Mouse (Mus musculus): ENCODE measurements around the gene Slc5a3. TPM values are rescaled to one million over a fixed set of nuclear protein-coding genes. Genes with fewer than 3 reads are reported as not detected.
A peak's percentile ranks its signal among the peaks of the same experiment; 100 is the strongest.
"Not testable (repeated sequence)": the region's sequence is repeated elsewhere in the genome, so short reads cannot be mapped to it uniquely, and the experiment has no call there.

The Slc5a3 gene
- total RNA-seq, 2 experiments from 2014 or later = 13.8 to 15.1 TPM

DNA sequence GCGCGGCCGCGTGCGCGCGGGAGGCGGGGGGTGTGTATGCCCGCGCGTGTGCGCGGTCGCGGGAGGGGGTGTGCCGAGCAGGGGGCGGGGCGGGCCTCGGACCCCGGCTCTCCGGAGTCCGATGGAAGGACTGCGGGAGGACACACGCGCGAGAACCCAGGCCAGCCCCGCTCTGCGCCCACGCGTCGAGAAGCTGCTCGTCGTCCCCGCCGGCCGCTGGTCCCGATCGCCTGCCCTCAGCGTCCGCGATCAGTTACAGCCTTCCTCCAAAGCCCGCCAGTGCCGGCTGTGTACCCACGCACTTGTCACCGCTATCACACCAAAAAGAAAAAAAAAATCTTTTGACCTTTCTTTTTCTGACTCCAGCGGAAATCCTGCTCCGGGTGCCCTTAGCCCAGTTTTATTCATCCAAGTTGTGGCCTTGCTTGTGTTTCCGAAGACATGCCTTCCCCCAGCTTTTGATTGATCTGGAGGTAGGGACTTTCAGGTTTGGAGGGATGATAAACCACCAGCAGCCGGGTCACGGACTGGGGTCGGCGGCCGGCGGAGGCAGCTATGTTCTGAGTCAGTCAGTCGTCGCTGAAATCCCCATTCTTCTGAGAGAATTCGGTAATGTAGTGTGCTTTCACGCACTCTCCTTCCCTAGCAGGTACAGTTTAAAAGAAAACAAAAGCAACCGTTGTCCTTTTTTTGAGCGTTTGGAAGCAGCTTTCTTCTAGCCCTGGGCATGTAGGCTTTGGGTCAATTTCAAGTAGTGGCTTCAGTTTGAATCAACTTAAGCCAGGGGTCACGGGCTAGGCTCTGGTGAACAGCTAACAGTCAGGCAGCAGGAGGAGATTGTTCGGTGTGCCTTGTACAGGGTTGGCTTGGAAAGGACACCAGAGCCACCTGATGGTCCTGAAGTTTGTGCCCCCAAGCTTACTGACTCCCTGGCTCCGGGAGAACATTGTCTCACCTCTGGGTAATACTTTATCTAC, 810 bp downstream of the Slc5a3 start:
- DNase-seq (ENCODE audit: low spot score in 2 of 2) = peak; percentile 4 to 12
- intact Hi-C loops (cut with DNase I) = loop anchor here (2.0 to 5.0 kb wide), 4 partner anchors 97 to 228 kb away; no protein-coding TSS in a partner anchor

DNA sequence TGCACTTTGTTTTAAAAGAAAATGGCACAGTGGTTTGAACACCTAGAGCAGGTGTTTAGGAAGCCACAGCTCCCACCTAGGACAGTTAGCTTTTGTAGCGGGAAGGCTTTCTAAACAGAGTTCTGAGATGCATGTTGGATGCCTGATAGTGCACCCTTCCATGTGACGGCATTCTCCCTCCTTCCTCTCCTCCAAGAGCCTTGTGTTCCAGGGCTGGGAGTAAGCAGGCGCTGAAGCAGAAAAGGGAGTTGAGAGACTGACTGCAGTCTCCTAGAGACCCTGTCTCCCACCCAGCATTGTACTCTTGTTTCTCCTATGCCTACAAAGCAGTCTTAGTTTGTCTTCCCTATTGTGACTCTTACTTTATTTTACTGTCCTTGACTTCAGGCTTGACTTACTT, 2.1 kb downstream of the Slc5a3 start:
- intact Hi-C loops (cut with DNase I) = no loop called here
- DNase-seq (ENCODE audit: low spot score in 2 of 2) = no peak

DNA sequence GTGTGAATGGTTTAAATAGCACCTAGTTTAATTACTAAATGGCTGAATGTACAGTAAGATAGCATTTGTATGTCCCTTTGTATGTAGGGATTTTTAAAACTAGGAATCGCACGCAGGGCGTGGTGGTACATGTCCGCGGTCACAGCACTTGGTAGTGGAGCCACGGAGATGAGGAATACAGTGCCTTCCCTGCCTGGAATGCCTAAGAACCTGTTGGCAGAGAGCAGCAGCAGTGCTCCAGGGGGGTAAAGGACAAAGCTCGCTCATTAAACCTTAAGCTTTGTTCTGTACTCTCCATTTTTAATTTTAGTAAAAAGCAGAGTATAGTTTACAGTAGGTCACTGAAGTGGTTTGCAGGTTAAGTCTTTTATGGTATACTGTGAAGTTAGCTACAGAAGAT, 3.5 kb downstream of the Slc5a3 start:
- intact Hi-C loops (cut with DNase I) = no loop called here
- no peak for DNase-seq (ENCODE audit: low spot score in 2 of 2)

DNA sequence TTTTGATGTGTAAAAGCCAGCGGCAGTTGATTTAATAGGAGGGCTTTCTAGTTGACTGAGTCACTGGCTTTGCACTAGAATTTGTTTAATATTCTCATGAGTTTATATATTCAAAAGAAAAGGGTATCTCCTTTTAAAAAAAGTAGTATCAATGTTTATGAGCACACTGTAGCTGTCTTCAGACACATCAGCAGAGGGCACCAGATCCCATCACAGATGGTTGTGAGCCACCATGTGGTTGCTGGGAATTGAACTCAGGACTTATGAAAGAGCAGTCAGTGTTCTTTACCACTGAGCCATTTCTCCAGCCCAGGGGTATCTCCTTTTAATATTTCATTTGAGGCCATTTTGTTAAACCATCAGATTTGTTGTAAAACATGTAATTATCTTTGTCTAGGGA, 4.7 kb downstream of the Slc5a3 start:
- no peak for DNase-seq (ENCODE audit: low spot score in 2 of 2)
- intact Hi-C loops (cut with DNase I) = no loop called here

DNA sequence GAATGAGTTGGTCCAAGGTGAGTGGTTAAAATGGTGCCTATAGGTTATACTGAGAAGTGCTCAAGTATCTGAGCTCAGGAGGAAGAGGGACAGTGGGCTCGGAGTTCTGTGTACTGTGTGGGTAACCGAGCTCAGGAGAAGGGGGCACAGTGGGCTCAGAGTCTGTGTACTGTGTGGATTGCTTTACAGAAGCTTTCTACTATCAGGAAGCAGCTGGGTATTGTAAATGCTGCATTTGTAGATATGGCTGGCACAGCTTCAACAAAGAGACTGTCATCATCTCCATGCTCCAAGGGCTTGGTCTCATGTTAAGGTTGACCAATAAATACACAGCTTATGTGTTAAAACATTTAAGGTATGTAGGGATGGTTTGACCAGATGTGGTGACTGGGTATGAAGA, 6.7 kb downstream of the Slc5a3 start:
- intact Hi-C loops (cut with DNase I) = no loop called here
- no peak for DNase-seq (ENCODE audit: low spot score in 2 of 2)

DNA sequence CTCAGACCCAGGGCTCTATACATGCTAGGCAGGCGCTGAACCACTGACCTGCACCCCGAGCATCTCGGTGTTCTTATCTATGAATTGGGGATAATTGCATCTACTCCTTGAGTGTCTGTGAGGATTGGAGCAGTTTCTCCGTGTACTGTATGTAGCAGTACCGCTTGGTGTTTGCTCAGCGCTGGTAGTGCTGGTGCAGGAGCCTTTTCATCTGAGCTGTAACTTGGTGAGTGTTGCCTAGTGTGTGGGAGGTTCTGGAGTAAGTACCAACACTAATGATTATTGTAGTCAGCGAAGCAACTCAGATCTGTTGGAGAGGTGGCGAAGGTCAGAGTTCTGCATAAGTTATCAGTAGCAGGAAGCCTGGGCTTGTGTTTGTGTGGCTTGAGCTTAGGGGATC, 12.2 kb downstream of the Slc5a3 start:
- no peak for DNase-seq (ENCODE audit: low spot score in 2 of 2)
- intact Hi-C loops (cut with DNase I) = no loop called here

DNA sequence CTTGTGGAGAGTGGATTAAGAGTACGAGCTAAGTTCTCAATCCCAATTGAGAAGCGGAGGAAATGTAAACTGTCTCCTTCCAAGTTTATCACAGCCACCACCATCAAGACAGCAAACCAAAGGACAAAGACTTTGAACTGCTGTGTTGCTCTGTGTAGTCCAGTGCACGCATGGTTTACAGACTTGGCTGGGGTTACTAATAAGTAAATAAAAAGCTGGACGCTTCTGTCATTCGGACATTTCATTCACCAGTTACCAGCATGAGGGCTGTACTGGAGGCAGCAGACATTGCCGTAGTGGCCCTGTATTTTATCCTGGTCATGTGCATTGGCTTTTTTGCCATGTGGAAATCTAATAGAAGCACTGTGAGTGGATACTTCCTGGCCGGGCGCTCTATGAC, 18.7 kb downstream of the Slc5a3 start:
- DNase-seq (ENCODE audit: low spot score in 2 of 2) = no peak
- intact Hi-C loops (cut with DNase I) = no loop called here

DNA sequence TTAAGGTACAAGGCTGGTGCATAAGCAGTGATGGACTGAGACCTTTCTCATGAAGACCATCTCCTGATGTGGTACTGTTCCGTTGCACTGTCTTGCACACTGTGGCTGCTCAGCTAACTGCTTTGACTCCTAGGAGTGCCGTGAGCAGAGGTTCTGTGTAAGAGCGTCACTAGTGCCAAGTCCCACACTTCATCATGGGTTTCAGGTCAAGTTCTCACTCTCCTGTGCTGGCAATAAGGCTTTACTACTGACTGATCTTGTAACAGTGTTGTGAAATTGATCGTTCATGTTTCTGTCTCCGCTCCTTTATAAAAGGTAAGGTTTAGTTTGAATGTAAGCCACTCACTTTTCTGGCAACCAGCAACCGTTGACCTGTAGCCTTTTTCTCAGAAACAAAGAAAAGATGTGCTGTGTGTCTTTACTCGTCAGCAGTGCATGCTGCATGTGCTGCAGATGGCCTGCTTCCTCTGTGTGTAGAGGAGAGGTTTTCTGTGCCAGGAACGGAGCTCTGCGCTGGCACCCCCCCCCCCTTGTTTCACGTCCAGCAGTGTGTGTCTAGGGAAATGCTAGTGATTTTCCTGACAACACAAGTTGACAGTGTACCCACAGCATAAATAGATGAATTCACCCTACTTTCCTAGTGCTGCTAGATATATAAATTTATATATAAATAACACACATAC, 25.8 kb downstream of the Slc5a3 start:
- no peak for DNase-seq (ENCODE audit: low spot score in 2 of 2)
- intact Hi-C loops (cut with DNase I) = no loop called here

DNA sequence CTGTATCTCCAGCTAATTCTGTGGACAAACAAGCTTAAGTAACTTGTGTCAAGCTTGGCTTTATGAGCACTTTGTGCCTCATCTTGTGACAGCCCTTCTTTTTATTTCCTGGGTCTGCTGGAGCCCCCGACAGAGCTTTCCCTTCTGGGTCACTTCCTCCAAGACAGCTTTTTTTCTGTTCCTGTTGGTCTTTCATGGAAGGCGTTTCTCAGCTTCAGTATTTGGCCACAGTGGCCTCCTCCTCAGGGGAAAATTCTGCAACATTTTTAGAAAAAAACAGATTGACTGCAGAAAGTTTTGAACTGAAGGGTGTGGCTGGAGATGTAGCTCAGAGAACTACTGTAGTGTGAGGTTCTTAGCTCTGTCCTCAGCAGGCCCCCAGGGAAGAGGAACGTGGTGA, 31.1 kb downstream of the Slc5a3 start:
- DNase-seq (ENCODE audit: low spot score in 2 of 2) = no peak
- intact Hi-C loops (cut with DNase I) = no loop called here

DNA sequence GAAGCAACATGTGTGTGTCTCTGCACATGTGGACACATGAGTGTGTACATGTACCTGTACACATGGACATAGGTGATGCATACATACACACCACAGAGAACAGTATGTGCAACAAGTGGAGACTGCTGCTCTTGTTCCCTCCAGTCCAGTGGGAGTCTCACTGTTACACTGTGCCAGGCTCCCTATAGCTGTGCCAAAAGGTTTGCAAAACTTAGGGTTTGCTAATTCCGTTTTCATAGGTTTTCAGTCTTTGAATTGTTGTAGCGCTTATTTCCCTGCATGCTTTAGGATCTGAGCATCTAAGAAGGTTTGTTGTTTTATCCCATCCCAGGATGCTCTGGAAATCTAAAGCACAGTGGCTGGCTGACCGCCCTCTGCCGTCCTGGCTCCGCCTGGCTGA, 33.8 kb downstream of the Slc5a3 start:
- no peak for DNase-seq (ENCODE audit: low spot score in 2 of 2)
- intact Hi-C loops (cut with DNase I) = no loop called here

DNA sequence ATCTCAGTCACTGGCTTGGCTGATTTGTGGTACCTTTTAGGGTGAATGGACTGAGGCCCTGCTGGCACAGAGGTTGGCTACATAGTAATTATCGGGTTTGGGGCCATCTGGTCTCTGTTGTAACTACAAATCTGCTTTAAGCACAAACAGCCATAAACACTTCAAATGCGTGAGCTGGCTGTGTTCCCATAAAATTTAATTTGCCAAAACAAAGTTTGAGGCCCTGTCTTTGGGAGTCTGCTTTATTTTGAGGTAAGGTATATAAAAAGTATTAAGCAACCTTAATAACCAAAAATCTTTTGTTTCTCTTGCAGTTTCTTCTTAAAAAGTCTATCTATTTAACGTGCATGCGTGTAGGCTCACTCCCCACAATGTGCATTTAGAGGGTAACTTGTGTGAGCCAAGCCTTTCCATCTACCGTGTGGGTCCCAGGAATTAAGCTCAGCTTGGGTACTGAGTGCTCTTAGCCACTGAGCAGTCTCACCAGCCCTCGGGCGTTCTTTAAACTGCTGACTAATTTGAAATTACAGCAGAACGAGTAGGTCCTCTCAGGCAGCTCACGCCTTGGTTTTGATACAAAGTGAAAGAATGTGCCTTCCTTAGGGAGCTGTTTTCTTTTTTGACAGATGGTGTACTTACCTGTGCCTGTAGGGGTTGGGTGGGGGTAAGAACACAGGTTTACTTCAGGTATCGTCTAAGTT, 40.4 kb downstream of the Slc5a3 start:
- intact Hi-C loops (cut with DNase I) = no loop called here
- DNase-seq (ENCODE audit: low spot score in 2 of 2) = no peak

DNA sequence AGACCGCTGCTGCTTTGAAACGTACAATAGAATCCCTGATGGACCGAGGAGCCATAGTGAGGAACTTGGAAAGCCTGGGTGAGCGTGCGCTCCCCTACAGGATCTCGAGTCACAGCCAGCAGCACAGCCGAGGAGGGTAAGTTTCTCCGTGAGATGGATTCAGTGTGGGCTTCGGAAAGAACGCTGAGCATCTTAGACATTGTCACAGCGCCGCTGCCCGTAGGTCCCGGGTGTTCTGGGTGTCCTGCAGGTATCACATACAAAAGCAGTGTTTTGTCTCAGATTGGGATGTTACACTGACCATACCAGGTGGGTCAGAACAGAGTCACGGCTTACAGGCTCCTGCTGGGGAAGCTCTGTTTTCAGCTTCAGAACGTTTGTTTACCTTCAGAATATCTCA, 41.5 kb downstream of the Slc5a3 start:
- no peak for DNase-seq (ENCODE audit: low spot score in 2 of 2)
- intact Hi-C loops (cut with DNase I) = no loop called here

DNA sequence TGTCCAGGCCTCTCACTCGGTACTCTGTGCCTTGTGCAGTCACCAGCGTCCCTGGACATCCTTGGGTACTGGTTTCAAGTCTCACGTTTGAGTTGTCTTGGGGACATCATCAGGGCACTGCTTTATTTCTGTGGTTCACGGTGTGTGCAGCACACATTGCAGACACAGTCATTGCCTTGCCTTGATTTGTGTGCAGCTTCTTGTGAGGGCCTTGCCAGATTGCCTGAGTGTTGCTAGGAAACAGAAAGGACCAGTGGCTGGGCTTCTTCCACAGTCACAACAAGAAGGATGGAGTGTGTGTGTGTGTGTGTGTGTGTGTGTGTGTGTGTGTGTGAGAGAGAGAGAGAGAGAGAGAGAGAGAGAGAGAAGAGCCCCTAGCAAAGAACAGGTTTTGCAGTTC, 42.0 kb downstream of the Slc5a3 start:
- peak; percentile 63 to 84 for DNase-seq (ENCODE audit: low spot score in 2 of 2)
- intact Hi-C loops (cut with DNase I) = no loop called here

DNA sequence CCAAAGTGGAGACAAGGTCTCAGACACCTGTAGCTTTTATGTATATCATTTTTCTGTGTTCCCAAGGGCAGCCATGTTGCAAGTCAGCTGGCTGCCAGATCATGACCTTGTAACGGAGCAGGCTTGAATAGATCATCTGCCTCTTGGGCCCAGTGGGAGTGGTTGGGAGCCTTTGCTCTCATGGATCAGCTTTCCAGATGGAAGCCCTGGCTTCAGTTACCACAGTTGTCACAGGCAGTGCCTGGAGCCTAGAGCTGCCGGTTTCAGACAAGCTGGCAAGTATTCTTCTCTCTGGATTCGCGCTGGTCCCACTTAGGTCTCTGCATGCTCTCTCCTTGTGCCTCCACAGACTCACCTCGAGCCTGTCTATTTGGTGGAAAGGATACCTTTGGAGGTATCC, 44.0 kb downstream of the Slc5a3 start:
- intact Hi-C loops (cut with DNase I) = no loop called here
- no peak for DNase-seq (ENCODE audit: low spot score in 2 of 2)

DNA sequence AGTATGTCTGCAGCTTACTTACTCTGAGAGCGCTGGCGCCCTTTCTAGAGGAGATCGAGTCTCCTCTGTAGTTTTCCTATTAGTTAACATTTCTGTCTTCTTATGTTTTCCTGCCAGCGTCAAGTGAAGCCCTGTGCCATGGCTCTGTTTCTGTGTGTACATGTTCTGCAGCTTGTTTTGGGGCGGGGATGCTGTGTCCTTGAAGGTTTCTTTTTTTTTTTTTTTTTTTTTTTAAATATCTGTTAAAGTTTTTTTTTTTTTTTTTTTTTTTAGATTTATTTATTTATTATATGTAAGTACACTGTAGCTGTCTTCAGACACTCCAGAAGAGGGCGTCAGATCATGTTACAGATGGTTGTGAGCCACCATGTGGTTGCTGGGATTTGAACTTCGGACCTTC, 44.8 kb downstream of the Slc5a3 start:
- intact Hi-C loops (cut with DNase I); DNase-seq (ENCODE audit: low spot score in 2 of 2): not testable (repeated sequence)

DNA sequence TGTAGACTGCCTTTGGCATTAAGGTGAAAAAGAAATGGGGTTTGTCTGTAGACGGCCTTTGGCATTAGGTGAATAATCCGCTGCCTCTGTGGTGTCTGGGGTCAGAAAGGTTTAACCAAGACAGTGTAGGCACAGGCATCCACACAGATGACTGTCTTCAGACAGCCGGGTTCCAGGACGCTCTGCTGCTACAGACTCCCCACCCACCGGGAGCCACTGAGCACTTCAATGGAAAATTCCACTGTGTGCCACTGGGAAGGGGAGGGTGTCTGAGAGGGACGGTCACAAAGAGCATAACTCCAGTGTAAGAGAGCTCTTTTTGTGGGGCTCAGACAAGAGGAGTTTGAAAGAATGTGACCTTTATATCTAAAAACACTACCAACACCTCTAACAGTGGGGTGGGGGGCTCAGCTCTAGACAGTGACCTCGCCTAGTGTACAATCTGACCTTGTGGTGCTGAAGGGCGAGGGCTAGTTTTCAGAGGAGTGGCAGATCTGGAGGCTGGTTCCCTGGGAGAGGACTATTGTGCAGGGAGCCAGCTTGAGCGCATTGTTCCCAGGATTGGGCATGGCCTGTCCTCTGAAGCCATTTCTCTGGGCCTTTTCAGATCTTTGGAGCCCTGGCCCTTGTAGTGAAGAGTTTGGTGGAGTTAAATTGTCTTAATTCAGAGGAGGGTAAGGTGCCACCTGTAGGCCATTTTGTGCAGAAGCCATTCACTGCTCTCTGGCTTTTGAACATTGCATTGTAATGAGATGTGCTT, 45.6 kb downstream of the Slc5a3 start:
- intact Hi-C loops (cut with DNase I) = no loop called here

DNA sequence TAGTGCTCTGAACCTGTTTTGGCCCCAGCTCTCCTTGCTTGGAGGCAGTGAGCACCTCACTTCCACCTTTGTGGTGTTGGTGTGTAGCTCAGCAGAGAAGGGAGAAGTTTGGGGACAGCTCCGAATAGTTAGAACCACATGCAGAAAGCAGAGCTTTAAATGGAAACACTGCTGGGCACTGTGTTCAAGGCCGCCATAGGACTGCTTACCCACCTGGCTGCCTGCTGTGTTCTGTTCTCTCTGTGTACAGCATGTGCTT, 46.1 kb downstream of the Slc5a3 start:
- DNase-seq (ENCODE audit: low spot score in 2 of 2) = no peak
- intact Hi-C loops (cut with DNase I) = no loop called here

More for the DNA sequence above, 45.6 kb downstream of the Slc5a3 start:
- DNase-seq (ENCODE audit: low spot score in 2 of 2) = no peak

DNA sequence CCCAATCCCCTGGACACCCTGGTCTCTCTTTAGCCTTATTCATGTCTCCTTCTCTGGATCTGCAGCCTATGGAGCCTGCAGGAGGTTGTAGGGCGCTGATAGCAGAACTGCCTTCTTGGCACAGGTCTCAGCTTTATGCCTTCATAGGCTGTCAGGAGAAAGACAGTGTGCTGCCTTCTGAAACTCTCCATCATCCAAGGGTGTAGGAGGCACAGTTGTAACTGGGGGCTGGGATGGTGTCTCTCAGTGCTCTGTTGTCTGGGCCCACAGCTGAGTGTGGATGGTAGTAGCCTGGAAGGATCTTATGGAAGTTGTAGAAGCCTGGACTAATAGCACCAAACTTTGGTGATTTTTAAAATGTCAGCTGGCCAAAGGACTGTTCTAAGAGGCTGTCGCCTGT, 46.8 kb downstream of the Slc5a3 start:
- DNase-seq (ENCODE audit: low spot score in 2 of 2) = no peak
- intact Hi-C loops (cut with DNase I) = no loop called here

DNA sequence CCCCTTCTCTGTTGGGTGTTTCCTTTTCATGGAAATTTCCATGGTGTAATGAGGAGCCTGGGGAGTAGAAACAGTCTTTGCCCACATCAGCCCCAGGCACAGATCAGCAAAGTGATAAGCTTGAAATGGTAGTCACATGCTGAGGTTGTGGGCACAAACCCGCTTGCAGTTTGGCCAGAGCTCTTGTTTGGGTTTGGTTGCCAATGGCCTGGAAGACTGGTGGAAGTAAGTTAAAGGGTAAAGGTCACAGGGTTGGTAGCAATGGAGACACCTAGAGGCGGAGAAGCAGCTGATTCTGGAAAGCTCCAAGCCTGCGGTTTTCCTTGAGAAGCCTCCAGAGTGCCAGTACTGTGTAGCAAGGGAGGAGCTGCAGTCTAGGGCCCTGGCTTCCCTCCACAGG, 47.5 kb downstream of the Slc5a3 start:
- intact Hi-C loops (cut with DNase I) = no loop called here

DNA sequence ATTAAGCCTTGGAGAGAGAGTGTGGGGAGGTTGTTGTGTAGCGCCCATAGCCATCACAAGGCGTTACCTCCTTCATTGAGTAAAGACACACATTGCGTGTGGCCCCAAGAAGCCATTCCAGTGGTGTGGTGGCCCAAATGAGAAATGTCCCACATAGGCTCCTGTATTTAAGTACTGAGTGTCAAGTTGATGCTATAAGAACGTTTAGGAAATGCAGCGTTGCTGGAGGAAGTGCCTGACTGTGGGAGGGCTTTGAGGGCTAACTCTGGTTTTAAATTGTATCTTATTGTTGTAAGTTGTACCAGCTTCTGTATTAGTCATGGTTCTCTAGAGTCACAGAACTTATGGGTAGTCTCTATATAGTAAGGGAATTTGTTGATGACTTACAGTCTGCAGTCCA, 49.2 kb downstream of the Slc5a3 start:
- DNase-seq (ENCODE audit: low spot score in 2 of 2) = no peak
- intact Hi-C loops (cut with DNase I) = no loop called here

More for the DNA sequence above, 47.5 kb downstream of the Slc5a3 start:
- DNase-seq (ENCODE audit: low spot score in 2 of 2) = no peak
